Mouse (Mus musculus) CD4-positive naive resting alpha-beta T cell, adult 57 days (primary cell): ENCODE results near the gene Fam90a1a. TPM values are rescaled to one million over a fixed set of nuclear protein-coding genes. Genes with fewer than 3 reads are reported as not detected.

Source experiments
- total RNA-seq: library from RNA; stranded (reverse); gene quantifications from one replicate; pipeline ENCODE4 v1.2.4, GENCODE M21; 2023

The Fam90a1a gene
- total RNA-seq, result not detected

GRCm38 (mm10) chr8:21958414-21958813 lies at the start of gene Fam90a1a:
Gene Fam90a1a (plus strand): TSS chr8:21958714.

GRCm38 (mm10) chr8:21932610-21933009 lies 25.9 kb upstream of the Fam90a1a start, which contains the start of gene Defb15:
Gene Defb15 (minus strand): TSS chr8:21932710.

GRCm38 (mm10) chr8:21938052-21938451 lies 20.5 kb upstream of the Fam90a1a start, which contains the start of gene Defb35:
Gene Defb35 (plus strand): TSS chr8:21938352.

GRCm38 (mm10) chr8:21946462-21946861 lies 12.1 kb upstream of the Fam90a1a start, which contains the start of gene Defb13:
Gene Defb13 (plus strand): TSS chr8:21946762.

GRCm38 (mm10) chr8:21969475-21969874 lies 11.0 kb downstream of the Fam90a1a start, which contains the start of gene Ccdc70:
Gene Ccdc70 (plus strand): TSS chr8:21969775.

Other genes starting within 250 kb of the Fam90a1a start
- not detected for gene Defa24, start 224.2 kb upstream of the Fam90a1a start, total RNA-seq
- not detected for gene Defb50, start 135.2 kb upstream of the Fam90a1a start, total RNA-seq
- gene Defb2, start 118.8 kb upstream of the Fam90a1a start, total RNA-seq, result not detected
- gene Defb10, start 99.8 kb upstream of the Fam90a1a start, total RNA-seq, result not detected
- not detected for gene Defb9, start 73.3 kb upstream of the Fam90a1a start, total RNA-seq
- not detected for gene Defb11, start 52.3 kb upstream of the Fam90a1a start, total RNA-seq
- not detected for gene Defb15, start 26.0 kb upstream of the Fam90a1a start, total RNA-seq
- not detected for gene Defb35, start 20.4 kb upstream of the Fam90a1a start, total RNA-seq
- gene Defb13, start 12.0 kb upstream of the Fam90a1a start, total RNA-seq, result not detected
- not detected for gene Ccdc70, start 11.1 kb downstream of the Fam90a1a start, total RNA-seq
- gene Atp7b, start 101.6 kb downstream of the Fam90a1a start, total RNA-seq, result 0.35 TPM
- gene Alg11, start 102.0 kb downstream of the Fam90a1a start, total RNA-seq, result 20.1 TPM
- gene Nek5, start 166.3 kb downstream of the Fam90a1a start, total RNA-seq, result not detected
- 7.4 TPM for gene Nek3, start 207.7 kb downstream of the Fam90a1a start, total RNA-seq
- gene Ckap2, start 227.1 kb downstream of the Fam90a1a start, total RNA-seq, result 1.4 TPM
- 25.3 TPM for gene Vps36, start 234.1 kb downstream of the Fam90a1a start, total RNA-seq